Mouse (Mus musculus): Measurements from ENCODE around the gene Plekho2. TPM values are rescaled to one million over a fixed set of nuclear protein-coding genes. Genes with fewer than 3 reads are reported as not detected.
A peak's percentile ranks its signal among the peaks of the same experiment; 100 is the strongest.

The Plekho2 gene
- total RNA-seq, 2 experiments from 2014 or later = 8.3 to 10.7 TPM

DNA sequence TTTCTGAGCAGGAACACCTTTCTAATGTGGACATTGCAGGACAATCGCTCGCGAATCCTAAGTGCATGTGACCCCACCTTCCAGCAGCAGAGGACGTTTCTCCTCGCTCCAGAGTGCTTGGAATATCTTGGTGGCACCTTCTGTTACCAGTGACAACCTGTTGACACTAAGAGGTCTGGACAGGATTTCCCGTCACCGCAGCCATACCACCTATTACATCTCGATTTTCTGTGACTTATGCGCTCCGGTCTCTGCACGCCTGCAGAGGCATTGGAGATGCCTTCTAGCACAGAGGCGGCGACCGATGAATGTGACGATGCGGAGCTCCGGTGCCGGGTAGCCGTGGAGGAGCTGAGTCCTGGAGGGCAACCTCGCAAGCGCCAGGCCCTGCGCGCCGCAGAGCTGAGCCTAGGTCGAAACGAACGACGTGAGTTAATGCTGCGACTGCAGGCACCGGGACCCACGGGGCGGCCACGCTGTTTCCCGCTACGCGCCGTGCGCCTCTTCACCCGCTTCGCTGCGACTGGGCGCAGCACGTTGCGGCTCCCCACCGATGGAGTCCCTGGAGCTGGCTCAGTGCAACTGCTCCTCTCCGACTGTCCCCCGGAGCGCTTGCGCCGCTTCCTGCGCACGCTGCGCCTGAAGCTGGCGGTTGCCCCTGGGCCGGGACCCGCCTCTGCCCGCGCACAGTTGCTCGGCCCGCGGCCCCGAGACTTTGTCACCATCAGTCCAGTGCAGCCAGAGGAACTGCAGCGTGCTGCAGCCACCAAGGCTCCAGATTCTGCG is 7.9 kb upstream of the Plekho2 start:
- intact Hi-C loops (cut with DNase I; ENCODE audit: low total_unique reads) = no loop called here
- peak; percentile 31 for DNase-seq

DNA sequence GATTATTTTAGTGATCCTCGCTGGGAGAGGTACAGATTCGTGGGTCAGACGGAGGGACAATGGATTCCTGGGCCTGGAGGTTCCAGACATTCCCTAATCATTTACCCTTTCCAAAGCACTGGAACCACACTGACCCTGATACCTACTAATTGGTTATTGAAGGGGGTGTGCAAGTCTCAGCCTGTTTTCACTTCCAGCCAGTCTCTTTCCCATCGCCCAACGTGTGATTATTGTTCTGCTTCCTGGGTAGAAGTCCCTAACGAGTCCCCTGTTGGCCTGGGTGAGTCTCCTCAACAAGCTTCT is 7.4 kb upstream of the Plekho2 start:
- intact Hi-C loops (cut with DNase I; ENCODE audit: low total_unique reads) = no loop called here
- no peak for DNase-seq

DNA sequence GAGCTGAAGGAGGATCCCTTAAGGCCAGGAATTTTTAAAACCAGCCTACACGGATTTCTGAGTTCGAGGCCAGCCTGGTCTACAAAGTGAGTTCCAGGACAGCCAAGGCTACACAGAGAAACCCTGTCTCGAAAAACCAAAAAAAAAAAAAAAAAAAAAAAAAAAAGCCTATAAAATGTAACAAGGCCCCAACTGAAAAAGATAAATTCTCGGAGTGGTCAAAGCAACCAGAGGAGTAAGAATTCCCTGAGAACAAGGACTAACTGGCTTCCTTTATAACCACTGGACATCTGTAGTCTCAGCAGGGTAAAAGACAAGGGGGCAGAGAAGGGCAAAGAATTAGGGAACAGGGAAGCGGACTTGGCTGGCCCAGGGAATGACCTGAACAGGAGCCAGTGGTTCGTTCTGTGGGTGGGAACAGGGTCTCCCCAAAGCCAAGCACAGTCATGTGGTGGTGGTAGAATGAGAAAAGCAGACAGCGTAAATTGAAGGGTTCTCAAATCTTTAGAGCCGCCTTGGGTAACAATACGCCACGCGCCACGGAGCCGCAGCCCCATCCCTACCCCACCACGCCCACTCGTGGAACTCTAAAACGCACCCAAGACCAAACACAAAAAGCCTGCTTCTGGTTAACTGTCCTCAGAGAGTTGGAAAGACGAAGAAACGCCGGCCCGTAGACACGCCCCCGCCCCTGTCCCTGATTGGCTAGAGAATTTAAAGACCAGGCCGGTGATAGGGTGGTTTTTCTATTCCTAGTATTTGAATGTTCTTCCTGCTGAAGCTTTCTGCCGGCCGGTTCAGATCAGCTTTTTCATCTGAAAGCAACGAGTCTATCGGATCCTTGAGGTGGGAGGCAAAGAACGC is 6.8 kb upstream of the Plekho2 start, which contains the start of gene Pif1:
Gene Pif1 (plus strand): TSS at position 755 of the 864 bp plus-strand sequence.
- DNase-seq = peak; percentile 79
- intact Hi-C loops (cut with DNase I; ENCODE audit: low total_unique reads) = no loop called here

DNA sequence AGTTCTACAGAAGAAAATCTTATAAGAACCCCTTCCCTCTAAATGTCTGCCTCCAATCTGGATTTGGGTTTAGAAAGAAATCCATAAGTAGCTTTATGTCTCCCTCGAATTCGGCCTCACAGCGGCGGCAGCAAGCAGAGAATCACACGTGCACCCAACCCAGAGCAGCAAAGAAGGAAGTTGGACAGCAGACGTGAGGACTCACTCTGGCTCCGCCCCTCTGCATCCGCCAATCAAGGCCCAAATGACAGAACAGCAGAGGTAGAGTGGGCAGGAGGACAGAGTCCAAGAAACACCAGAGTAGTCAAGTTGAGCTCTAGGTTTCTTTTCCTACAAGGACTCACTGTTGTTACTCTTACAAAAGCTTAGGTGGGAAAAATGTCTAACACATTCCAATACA is 3.2 kb upstream of the Plekho2 start:
- intact Hi-C loops (cut with DNase I; ENCODE audit: low total_unique reads) = no loop called here
- DNase-seq = no peak

DNA sequence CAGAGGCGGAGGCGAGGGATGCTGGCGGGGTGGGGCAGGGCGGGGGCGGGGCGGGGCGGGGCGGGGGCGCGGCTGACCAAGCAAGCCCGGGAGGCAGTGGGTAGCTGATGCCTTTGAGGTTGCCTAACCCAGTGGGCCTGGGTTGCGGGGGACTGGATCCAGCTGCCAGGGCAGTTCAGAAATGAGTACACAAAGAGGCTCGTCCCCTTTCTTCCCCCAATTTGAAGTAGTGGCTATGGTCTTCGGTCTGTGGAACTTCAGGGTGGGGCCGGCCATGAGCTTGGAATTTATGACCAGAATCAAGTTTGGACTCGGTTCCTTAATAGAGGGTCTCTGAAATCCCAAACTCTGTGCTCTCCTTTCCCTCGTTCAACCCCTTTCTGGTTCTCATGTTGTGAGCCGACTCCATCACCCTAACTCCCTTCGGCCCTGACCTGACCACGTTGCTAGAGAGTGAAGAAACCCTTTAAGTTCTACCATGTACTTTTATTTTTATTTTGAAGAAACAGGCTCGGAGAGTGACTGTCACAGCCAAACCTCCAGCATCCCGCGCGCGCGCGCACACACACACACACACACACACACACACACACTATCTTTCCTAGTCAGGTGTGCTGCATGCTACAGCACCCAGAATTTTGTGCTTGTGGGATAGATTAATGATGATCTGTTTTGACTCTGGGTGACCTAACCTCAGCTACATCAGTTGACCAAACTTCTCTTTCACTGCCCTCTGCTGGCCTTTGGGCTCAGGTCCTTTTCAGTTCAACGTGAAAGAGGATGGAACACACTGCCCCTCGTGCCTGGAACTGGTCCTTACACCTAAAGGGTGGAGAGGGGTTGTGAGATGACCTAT is 789 bp upstream of the Plekho2 start:
- DNase-seq = peak; percentile 89
- intact Hi-C loops (cut with DNase I; ENCODE audit: low total_unique reads) = loop anchor here (2.0 kb wide), 1 partner anchor 56 kb away; no protein-coding TSS in a partner anchor

DNA sequence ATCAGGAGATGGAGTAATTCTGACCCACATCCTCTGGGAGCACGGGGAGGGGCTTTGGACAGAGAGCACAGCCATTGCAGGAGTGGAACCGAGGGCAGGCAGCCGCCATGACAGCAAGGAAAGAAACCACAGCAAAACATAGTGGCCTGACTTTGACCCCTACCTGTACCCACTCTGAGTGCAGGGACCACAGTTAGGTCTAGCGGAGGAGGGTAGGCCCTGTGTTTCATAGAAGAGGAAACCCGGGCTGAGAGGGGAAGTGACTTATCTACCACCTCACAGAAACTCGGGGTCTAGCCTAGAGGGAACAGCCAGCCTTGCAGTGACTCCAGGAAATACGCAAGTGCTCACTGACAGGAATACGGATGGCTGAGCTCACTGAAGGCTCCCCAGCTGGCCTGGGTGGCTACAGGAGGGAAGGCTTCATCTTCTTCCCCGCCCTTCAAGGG is 1.0 kb downstream of the Plekho2 start:
- intact Hi-C loops (cut with DNase I; ENCODE audit: low total_unique reads) = no loop called here
- peak; percentile 54 for DNase-seq

DNA sequence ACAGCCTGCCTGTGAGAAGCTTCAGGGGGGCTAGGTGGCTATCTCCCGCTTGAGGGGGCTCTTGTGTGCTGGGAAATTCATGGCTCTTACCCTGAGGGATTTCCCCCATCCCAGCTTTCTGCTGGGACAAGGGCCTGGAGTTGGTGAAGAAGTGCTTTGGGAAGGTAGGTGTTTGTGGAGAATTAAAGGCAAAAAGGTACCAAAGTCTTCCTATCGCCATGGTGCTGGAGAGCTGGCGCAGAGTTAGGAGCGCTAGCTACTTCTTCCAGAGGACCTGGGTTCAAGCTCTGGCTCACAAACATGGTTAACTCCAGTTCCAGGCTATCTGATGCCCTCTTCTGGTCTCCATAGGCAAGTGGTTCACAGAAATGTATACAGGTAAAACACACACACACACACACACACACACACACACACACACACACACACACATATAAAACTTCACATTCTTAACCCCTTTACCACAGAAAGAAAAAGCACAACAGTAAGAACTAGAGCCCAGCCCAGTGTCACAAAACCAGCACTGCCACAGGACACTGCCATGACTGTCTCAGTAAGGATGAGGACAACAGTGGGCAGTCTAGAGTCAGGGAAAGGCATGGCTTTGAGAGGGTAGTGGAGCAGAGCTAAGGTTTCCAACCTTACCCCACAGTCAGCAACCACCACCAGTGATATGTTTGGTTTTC is 2.2 kb downstream of the Plekho2 start:
- intact Hi-C loops (cut with DNase I; ENCODE audit: low total_unique reads) = no loop called here
- no peak for DNase-seq

DNA sequence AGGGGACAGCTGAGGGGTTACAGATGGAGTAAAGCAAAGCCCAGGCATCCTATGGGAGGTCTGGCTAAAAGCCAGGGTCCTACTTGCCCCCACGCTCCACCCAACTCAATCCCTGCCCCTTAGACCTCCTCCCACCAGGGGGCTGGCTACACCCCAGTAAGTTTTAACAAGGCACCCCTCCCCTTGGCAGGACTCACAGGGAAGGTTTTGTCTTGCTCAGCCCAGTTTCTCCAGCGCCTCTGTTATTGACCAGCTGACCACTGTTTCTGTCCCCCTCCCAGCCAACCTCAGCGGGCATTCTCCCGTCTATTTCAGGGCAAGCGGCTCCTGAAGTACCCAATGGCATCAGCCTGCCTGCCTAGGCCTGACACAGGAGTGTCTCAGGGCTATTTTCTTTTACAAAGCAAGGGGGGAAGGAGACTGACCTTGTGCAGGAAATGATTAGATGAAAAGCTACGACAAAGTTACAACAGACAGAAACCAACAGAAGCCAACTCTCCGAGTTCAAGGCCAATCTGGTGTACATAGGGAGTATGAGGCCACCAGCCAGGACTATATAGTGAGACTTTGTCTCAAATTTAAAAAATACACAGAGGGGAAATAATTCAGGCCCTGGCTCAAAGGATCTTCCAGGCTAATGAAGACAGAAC is 2.9 kb downstream of the Plekho2 start:
- intact Hi-C loops (cut with DNase I; ENCODE audit: low total_unique reads) = no loop called here
- DNase-seq = peak; percentile 58

DNA sequence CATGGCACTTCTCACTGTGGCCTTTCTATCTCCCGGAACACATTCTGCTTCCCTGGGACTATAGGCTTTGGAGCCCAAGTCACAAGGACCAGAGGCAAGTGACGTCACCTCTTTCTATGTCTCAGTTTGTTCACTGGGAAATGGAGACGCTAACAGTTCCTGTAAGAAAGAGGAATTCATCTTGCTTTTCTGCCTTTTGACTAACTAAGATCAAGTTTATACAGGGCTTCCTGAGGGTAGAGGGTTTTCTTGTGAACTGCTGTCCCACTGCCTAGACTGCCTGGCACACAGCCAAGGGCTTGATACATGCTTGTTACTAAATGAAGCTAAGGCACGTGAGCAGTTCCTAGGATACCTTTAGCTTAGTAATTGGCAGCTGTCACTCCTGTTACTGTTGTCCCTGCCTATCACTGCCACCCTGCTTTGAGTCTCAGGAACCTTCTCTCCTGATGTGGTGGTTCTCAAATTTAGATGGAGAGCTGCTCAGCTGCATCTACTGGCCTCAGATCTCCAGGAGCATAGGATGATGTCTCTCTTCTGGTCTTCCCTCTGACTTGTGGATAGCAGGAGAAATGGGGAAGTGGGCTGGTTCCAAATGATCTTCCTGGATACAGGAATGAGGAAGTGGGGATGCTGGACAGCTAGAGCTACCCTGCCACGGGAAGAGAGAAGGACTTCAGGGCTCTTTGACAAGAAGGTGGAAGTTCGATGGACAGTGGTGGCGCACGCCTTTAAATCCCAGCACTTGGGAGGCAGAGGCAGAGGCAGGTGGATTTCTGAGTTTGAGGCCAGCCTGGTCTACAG is 4.2 kb downstream of the Plekho2 start:
- intact Hi-C loops (cut with DNase I; ENCODE audit: low total_unique reads) = no loop called here

DNA sequence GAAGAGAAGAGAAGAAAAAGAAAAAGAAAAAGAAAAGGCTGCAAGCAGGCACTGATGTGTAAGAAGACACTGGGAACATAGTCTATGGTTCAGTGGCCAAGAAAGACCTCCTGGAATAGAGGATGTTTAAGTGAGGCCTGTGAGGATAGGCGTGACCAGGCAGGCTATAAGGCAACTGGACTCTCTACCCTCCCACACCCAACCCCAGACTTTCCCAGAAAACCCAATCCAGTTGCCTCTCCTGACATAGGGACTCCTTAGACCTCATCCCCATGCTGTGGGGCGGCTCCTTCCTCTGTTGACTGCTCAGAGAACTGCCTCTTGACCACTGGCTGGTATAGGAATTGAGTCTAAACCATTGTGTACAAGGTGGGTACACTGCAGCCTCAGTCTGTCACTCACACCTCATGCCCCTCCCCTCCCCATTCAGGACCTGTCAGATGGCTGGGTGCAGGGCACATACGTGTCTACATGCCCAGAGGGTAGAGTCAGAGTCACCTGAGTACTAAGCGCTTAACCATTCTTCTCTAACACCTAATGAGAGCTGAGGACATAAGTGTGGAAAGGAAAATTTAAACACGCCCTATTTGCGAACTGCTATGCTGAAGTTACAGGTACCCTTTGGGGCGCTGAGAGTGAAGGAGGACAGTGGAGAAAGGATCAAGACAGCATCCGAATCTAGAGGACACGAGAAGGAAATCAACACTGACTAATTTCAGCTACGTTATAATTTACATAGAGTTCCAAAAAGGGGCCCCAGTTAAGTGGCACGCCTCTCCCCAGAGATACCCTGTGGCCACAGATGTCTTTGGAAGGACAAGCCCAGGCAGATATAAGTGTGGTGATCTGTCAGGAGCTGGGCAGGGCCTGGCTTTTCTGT is 5.1 kb downstream of the Plekho2 start:
- intact Hi-C loops (cut with DNase I; ENCODE audit: low total_unique reads) = no loop called here
- no peak for DNase-seq

More for the DNA sequence above, 4.2 kb downstream of the Plekho2 start:
- peak; percentile 43 for DNase-seq

DNA sequence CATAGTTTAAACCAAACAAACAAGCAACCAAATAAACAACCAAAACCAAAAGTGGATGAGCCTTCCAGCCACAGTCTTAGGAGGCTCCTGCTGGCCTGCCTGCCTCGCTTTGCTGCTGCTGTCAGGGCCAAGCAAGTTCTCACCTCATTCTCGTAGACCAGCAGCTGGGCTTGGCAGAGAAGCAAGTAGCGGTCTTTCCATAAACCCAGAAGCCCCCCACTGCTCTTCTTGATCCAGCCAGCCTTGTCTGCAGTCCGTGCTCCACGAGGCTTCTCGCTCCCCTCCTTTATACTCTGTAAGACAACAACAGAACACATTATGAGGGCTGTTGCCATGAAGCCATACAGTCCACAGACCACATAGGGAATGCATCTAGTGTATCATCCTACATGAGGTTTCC is 7.0 kb downstream of the Plekho2 start:
- intact Hi-C loops (cut with DNase I; ENCODE audit: low total_unique reads) = no loop called here

DNA sequence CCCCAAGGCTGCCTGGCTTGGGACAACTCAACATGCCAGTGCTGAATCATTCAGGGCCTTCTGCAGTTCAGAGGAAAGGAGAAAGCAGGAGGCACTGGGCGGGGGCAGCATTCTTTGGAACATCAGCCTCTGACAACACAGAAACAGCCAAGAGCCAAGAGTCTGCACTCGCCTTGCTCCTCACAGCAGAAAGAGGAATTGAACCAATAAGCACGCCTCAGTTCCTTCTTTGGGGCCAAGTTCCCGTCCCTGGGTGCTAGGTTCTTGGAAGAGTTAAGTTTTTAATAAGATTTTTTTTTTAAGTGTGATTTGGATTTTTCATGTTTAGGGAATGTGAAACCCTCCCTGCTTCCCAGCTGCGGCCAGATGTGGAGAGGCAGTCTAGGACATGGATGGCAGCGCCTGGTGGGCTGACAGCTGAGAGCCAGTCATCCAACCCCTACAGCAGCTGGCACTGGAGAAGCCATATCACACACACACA is 10.3 kb downstream of the Plekho2 start:
- peak; percentile 71 for DNase-seq
- intact Hi-C loops (cut with DNase I; ENCODE audit: low total_unique reads) = no loop called here

More for the DNA sequence above, 7.0 kb downstream of the Plekho2 start:
- no peak for DNase-seq

DNA sequence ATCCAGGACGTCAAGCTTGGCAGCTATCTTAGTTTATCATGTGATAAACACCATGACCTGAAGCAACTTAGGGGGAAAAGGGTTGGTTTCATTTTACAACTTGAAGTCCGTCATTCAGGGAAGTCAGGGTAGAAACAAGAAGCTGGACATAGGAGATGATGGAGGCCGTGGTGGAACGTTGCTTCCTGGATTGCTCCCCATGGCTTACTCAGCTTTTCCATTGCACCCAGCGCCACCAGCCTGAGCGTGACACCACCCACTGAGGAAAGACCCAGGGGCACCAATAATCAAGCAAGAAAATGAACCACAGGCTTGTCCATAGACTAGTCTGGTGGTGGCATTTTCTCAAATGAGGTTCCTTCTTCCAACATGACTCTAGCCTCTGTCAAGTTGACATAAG is 11.1 kb downstream of the Plekho2 start:
- intact Hi-C loops (cut with DNase I; ENCODE audit: low total_unique reads) = no loop called here
- no peak for DNase-seq

DNA sequence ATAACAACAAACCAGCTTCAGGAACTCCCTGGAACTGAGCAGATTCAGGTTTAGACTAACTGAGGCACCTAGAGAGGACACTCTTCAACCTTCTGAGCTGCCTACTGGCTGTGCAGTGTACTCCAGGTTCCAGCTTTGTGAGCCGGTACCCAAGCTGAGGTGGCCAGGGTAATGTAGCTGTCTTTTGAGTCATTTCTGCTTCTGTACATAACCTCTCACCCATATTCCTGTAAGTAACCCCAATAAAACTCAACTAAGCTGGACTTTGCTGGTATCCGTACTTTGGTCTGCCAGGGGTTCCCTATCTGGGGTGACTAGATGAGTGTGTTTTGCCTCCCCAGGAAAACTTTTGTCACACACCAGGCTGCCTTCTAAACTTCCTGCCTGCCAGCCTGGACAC is 15.1 kb downstream of the Plekho2 start:
- intact Hi-C loops (cut with DNase I; ENCODE audit: low total_unique reads) = no loop called here

DNA sequence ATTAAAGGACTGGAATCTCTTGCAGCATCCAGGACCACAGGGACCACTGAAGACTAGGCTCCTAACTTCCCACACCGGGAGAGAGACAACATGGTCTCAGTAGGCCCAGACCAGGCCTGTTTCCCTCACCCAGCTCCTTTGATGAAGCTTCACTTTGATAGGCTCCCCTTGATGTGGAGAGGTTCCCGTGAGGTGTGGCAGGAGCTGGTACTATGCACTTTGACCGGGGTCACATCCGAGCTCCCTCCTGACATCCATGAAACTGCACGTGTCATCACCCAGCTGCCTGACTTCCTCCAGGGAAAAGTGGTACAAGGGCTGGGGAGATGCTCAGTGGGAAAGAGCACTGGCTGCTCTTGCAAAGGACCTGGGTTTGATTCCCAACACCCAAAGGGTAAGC is 16.8 kb downstream of the Plekho2 start:
- no peak for DNase-seq
- intact Hi-C loops (cut with DNase I; ENCODE audit: low total_unique reads) = no loop called here

More for the DNA sequence above, 15.1 kb downstream of the Plekho2 start:
- DNase-seq = no peak

DNA sequence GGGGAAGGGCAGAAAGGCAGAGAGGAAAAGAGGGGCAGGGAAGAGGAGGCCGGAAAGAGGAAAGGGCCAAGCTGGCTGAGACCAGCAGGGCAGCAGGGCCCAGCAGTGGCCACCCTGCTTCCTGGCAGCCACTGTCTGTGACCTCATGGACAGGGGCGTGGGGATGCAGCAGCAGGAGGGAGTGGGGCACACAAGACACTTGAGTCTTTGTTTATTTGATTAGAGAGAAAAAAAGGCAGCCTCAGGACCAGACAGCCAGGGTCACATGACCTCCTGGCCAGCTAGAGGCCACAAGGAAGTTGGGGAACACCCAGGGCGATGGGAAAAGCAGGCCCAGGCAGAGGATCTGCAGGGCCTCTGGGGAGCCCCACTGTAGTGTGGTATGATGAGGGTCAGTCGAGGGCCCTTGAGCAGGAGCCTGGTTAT is 17.7 kb downstream of the Plekho2 start:
- DNase-seq = peak; percentile 79
- intact Hi-C loops (cut with DNase I; ENCODE audit: low total_unique reads) = no loop called here

DNA sequence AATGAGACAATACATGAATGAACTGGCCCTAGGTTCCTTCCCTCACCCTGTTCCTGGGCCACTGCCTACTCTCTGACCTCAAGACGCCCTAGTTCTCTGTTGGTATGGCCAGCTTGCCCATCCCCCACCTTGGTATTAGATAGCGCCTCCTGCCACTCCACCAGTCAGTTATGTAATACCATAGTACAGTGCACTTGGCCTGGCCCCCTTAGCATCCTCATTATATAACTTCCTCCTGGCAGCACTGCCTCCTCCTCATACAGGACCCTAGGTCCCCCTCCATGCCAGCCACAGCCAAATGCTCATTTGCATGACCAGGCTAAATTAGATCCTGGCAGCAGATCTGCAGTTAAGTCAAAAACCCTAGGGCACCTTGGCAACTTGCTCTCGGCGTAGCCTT is 18.8 kb downstream of the Plekho2 start:
- intact Hi-C loops (cut with DNase I; ENCODE audit: low total_unique reads) = no loop called here
- peak; percentile 71 for DNase-seq
